Mouse (Mus musculus): Measurements from ENCODE around the gene Tgfb3. TPM values are rescaled to one million over a fixed set of nuclear protein-coding genes. Genes with fewer than 3 reads are reported as not detected.

Tgfb3 gene
- total and polyA plus RNA-seq, 3 experiments: 0.34 TPM; not detected in 2

GRCm38 (mm10) chr12:86074681-86075080 lies 4.2 kb downstream of the Tgfb3 start:
- Histone ChIP-seq H3K27ac (ENCODE audit: insufficient read depth, low read depth) (no peak overlapping the region), H3K9me3 (replicated peaks; ENCODE audit: low read length) (no peaks in the 10 kb centered on the region), H3K4me1 (ENCODE audit: control insufficient read depth in 1 of 2, insufficient read depth in 2 of 2) (no peaks in the 10 kb centered on the region; a peak in 1 of 4 replicates), H3K36me3 (replicated peaks in 1 of 2; ENCODE audit: control insufficient read depth in 1 of 2, insufficient read depth in 1 of 2, low read length in 1 of 2) (no peaks in the 10 kb centered on the region), H3K4me2 (ENCODE audit: insufficient read depth, low read depth, poor library complexity, severe bottlenecking) (no peak overlapping the region), H3K27me3 (replicated peaks) (no peaks in the 10 kb centered on the region), H3K79me2 (replicated peaks; ENCODE audit: control insufficient read depth, extremely low read depth, insufficient read depth, poor library complexity, severe bottlenecking) (no peaks in the 10 kb centered on the region), H3K4me3 (replicated peaks in 1 of 3; ENCODE audit: low read depth in 2 of 3, low read length in 2 of 3, poor library complexity in 1 of 3) (no peak overlapping the region), H3K9ac (ENCODE audit: insufficient read depth, low read depth) (no peak overlapping the region)
- no peak for TF ChIP-seq PAX5 (IDR thresholded peaks at IDR 0.05; ENCODE audit: low read length)
- no peak for TF ChIP-seq TCF12 (IDR thresholded peaks at IDR 0.05; ENCODE audit: low read depth, low read length)
- TF ChIP-seq ZMIZ1 (IDR thresholded peaks at IDR 0.05; ENCODE audit: low read depth, low read length): no peak
- no peak for TF ChIP-seq NRF1 (IDR thresholded peaks at IDR 0.05; ENCODE audit: low read depth, low read length)
- TF ChIP-seq MXI1 (IDR thresholded peaks at IDR 0.05; ENCODE audit: low read depth, low read length): no peak
- no peak for TF ChIP-seq MEF2A (IDR thresholded peaks at IDR 0.05; ENCODE audit: borderline replicate concordance, low read depth, low read length)
- TF ChIP-seq RCOR1 (conservative IDR thresholded peaks at IDR 0.05; ENCODE audit: low read depth, low read length): no peak
- no peak for TF ChIP-seq MYC (IDR thresholded peaks at IDR 0.05; ENCODE audit: low read depth, low read length)
- TF ChIP-seq HCFC1 (IDR thresholded peaks at IDR 0.05; ENCODE audit: low read depth, low read length): no peak
- no peak for TF ChIP-seq IRF4 (IDR thresholded peaks at IDR 0.05; ENCODE audit: low read depth, low read length)
- TF ChIP-seq JUN (IDR thresholded peaks at IDR 0.05; ENCODE audit: insufficient read depth, low read depth, low read length): no peak
- TF ChIP-seq MAX (IDR thresholded peaks at IDR 0.05; ENCODE audit: low read length): no peak
- TF ChIP-seq SIN3A (IDR thresholded peaks at IDR 0.05; ENCODE audit: low read length): no peak
- no peak for TF ChIP-seq KAT2A (IDR thresholded peaks at IDR 0.05; ENCODE audit: insufficient replicate concordance, low read length)
- TF ChIP-seq JUND (conservative IDR thresholded peaks at IDR 0.05; ENCODE audit: low read depth, low read length): no peak
- DNase-seq (ENCODE audit: extremely low read depth): no peak
- dilution Hi-C loops (cut with MboI; ENCODE audit: extremely low pct_ligation_motif_present, extremely low pct_unique_long_range_greater_than_20kb, low sequenced_read_pairs): no loop called here
- in situ Hi-C loops (cut with MboI; ENCODE audit: low pct_ligation_motif_present, low pct_unique_long_range_greater_than_20kb, low sequenced_read_pairs): loop anchor here (5.0 to 10.0 kb wide), 3 partner anchors 50 to 222 kb away; no protein-coding TSS in a partner anchor

- Histone ChIP-seq H3K36me3 (replicated peaks in 1 of 2; ENCODE audit: control insufficient read depth in 1 of 2, insufficient read depth in 1 of 2, low read length in 1 of 2) (no peaks in the 10 kb centered on the region), H3K27ac (ENCODE audit: insufficient read depth, low read depth) (no peak overlapping the region), H3K4me3 (replicated peaks in 1 of 3; ENCODE audit: low read depth in 2 of 3, low read length in 2 of 3, poor library complexity in 1 of 3) (no peak overlapping the region), H3K4me1 (ENCODE audit: control insufficient read depth in 1 of 2, insufficient read depth in 2 of 2) (no peaks in the 10 kb centered on the region), H3K9ac (ENCODE audit: insufficient read depth, low read depth) (no peak overlapping the region), H3K79me2 (replicated peaks; ENCODE audit: control insufficient read depth, extremely low read depth, insufficient read depth, poor library complexity, severe bottlenecking) (no peaks in the 10 kb centered on the region), H3K9me3 (replicated peaks; ENCODE audit: low read length) (no peaks in the 10 kb centered on the region), H3K27me3 (replicated peaks) (no peaks in the 10 kb centered on the region), H3K4me2 (ENCODE audit: insufficient read depth, low read depth, poor library complexity, severe bottlenecking) (no peak overlapping the region)
- TF ChIP-seq CHD1 (IDR thresholded peaks at IDR 0.05; ENCODE audit: low read depth, low read length): no peak
- no peak for TF ChIP-seq GABPA (IDR thresholded peaks at IDR 0.05; ENCODE audit: insufficient replicate concordance, low read depth, low read length)
- TF ChIP-seq MXI1 (IDR thresholded peaks at IDR 0.05; ENCODE audit: low read depth, low read length): no peak
- TF ChIP-seq NELFE (IDR thresholded peaks at IDR 0.05; ENCODE audit: low read depth, low read length): no peak
- no peak for TF ChIP-seq CTCF (conservative IDR thresholded peaks at IDR 0.05 in 1 of 2, IDR thresholded peaks at IDR 0.05 in 1 of 2; ENCODE audit: low read depth in 2 of 2, low read length in 2 of 2)
- in situ Hi-C loops (cut with MboI; ENCODE audit: low pct_ligation_motif_present, low pct_unique_long_range_greater_than_20kb, low sequenced_read_pairs) (loop anchor here (10.0 kb wide), 2 partner anchors 47 to 117 kb away; no protein-coding TSS in a partner anchor), dilution Hi-C loops (cut with MboI; ENCODE audit: extremely low pct_ligation_motif_present, extremely low pct_unique_long_range_greater_than_20kb, low sequenced_read_pairs) (no loop called here)
- DNase-seq (ENCODE audit: extremely low read depth): no peak
These were observed 7.4 kb downstream of the Tgfb3 start for GRCm38 (mm10) chr12:86071432-86071831.

Data from CH12.LX (cell line).